Mouse (Mus musculus): ENCODE results near the gene Sema4c.

The Sema4c gene

GRCm38 (mm10) chr1:36534595-36535058 is 23.5 kb downstream of the Sema4c start:
- DNase-seq (ENCODE audit: low spot score) = no peak

- DNase-seq (ENCODE audit: low spot score) = no peak
These were observed 24.6 kb downstream of the Sema4c start for GRCm38 (mm10) chr1:36533546-36533945.

- no peak for DNase-seq (ENCODE audit: low spot score)
These were observed 26.7 kb downstream of the Sema4c start for GRCm38 (mm10) chr1:36531461-36531860.

GRCm38 (mm10) chr1:36530962-36531361 is 27.2 kb downstream of the Sema4c start:
- DNase-seq (ENCODE audit: low spot score) = no peak

GRCm38 (mm10) chr1:36530485-36530884 is 27.7 kb downstream of the Sema4c start:
- no peak for DNase-seq (ENCODE audit: low spot score)

- no peak for DNase-seq (ENCODE audit: low spot score)
These were observed 28.3 kb downstream of the Sema4c start for GRCm38 (mm10) chr1:36529875-36530274.

GRCm38 (mm10) chr1:36529274-36529673 is 28.9 kb downstream of the Sema4c start:
- DNase-seq (ENCODE audit: low spot score) = no peak

- DNase-seq (ENCODE audit: low spot score) = no peak
These were observed 29.8 kb downstream of the Sema4c start for GRCm38 (mm10) chr1:36528351-36528750.

- DNase-seq (ENCODE audit: low spot score) = no peak
These were observed 31.2 kb downstream of the Sema4c start for GRCm38 (mm10) chr1:36526903-36527302.

GRCm38 (mm10) chr1:36525774-36526173 is 32.4 kb downstream of the Sema4c start:
- DNase-seq (ENCODE audit: low spot score) = no peak

GRCm38 (mm10) chr1:36524058-36524457 is 34.1 kb downstream of the Sema4c start:
- DNase-seq (ENCODE audit: low spot score) = no peak

GRCm38 (mm10) chr1:36523332-36524013 is 34.7 kb downstream of the Sema4c start:
- DNase-seq (ENCODE audit: low spot score) = no peak

GRCm38 (mm10) chr1:36522210-36522609 is 35.9 kb downstream of the Sema4c start:
- DNase-seq (ENCODE audit: low spot score) = no peak

GRCm38 (mm10) chr1:36519626-36520025 is 38.5 kb downstream of the Sema4c start:
- DNase-seq (ENCODE audit: low spot score) = no peak

- no peak for DNase-seq (ENCODE audit: low spot score)
These were observed 39.9 kb downstream of the Sema4c start for GRCm38 (mm10) chr1:36518259-36518658.

GRCm38 (mm10) chr1:36513718-36514117 is 44.4 kb downstream of the Sema4c start:
- DNase-seq (ENCODE audit: low spot score) = no peak

GRCm38 (mm10) chr1:36513310-36513709 is 44.8 kb downstream of the Sema4c start:
- DNase-seq (ENCODE audit: low spot score) = no peak

GRCm38 (mm10) chr1:36512966-36513280 is 45.2 kb downstream of the Sema4c start:
- DNase-seq (ENCODE audit: low spot score) = no peak

GRCm38 (mm10) chr1:36512089-36512965 is 45.8 kb downstream of the Sema4c start:
- DNase-seq (ENCODE audit: low spot score) = no peak

GRCm38 (mm10) chr1:36511289-36512021 is 46.7 kb downstream of the Sema4c start, which contains the start of gene Cnnm3:
TSS of gene Cnnm3 (plus strand) at chr1:36511867.
- DNase-seq (ENCODE audit: low spot score) = peak; percentile 96

GRCm38 (mm10) chr1:36508238-36508637 is 49.9 kb downstream of the Sema4c start:
- no peak for DNase-seq (ENCODE audit: low spot score)

GRCm38 (mm10) chr1:36501261-36501660 is 56.9 kb downstream of the Sema4c start:
- peak; percentile 40 for DNase-seq (ENCODE audit: low spot score)

All from layer of hippocampus, adult 9-10 months (tissue).